Mouse (Mus musculus): Measurements from ENCODE around the gene Tmem235. TPM values are rescaled to one million over a fixed set of nuclear protein-coding genes. Genes with fewer than 3 reads are reported as not detected.

Tmem235 gene
- total RNA-seq, 2 experiments from 2014 or later, result 0.18 TPM; not detected in 1

- no peak for DNase-seq
Measured at GRCm38 (mm10) chr11:117865988-117866387, 5.4 kb downstream of the Tmem235 start.

- DNase-seq, result peak; percentile 82
Measured at GRCm38 (mm10) chr11:117870688-117871365, 10.3 kb downstream of the Tmem235 start.

- DNase-seq, result no peak
Measured at GRCm38 (mm10) chr11:117871376-117871775, 10.8 kb downstream of the Tmem235 start.

GRCm38 (mm10) chr11:117871911-117872584, 11.5 kb downstream of the Tmem235 start:
- DNase-seq, result no peak

- DNase-seq, result peak; percentile 85
Measured at GRCm38 (mm10) chr11:117872861-117873608, 12.5 kb downstream of the Tmem235 start, which contains the start of gene Tha1. Gene Tha1 (minus strand): TSS chr11:117873481.

GRCm38 (mm10) chr11:117874419-117874818, 13.9 kb downstream of the Tmem235 start:
- peak; percentile 48 for DNase-seq

- DNase-seq, result no peak
Measured at GRCm38 (mm10) chr11:117875681-117876080, 15.1 kb downstream of the Tmem235 start.

GRCm38 (mm10) chr11:117877917-117878745, 17.6 kb downstream of the Tmem235 start:
- peak; percentile 71 for DNase-seq

GRCm38 (mm10) chr11:117878892-117879291, 18.3 kb downstream of the Tmem235 start:
- DNase-seq, result no peak

- DNase-seq, result no peak
Measured at GRCm38 (mm10) chr11:117879676-117880075, 19.1 kb downstream of the Tmem235 start.

GRCm38 (mm10) chr11:117880336-117880976, 19.9 kb downstream of the Tmem235 start:
- no peak for DNase-seq

- DNase-seq, result no peak
Measured at GRCm38 (mm10) chr11:117880977-117881358, 20.4 kb downstream of the Tmem235 start.

GRCm38 (mm10) chr11:117881787-117882186, 21.2 kb downstream of the Tmem235 start:
- DNase-seq, result no peak

- DNase-seq, result no peak
Measured at GRCm38 (mm10) chr11:117882208-117882607, 21.7 kb downstream of the Tmem235 start.

GRCm38 (mm10) chr11:117886000-117886399, 25.4 kb downstream of the Tmem235 start:
- DNase-seq, result no peak

- no peak for DNase-seq
Measured at GRCm38 (mm10) chr11:117888168-117888852, 27.8 kb downstream of the Tmem235 start.

- peak; percentile 62 for DNase-seq
Measured at GRCm38 (mm10) chr11:117888853-117889822, 28.6 kb downstream of the Tmem235 start.

GRCm38 (mm10) chr11:117889887-117890340, 29.4 kb downstream of the Tmem235 start:
- DNase-seq, result no peak

- peak; percentile 60 for DNase-seq
Measured at GRCm38 (mm10) chr11:117890519-117891282, 30.1 kb downstream of the Tmem235 start.

Data from heart, postnatal 4 days (tissue).